Mouse (Mus musculus) neural tube, embryonic 10.5 days (tissue): ENCODE measurements at regions not wholly inside any gene's neighbourhood (a gene's known extent, or its start where the extent isn't known, plus 50 kb on each side); places are given as distances from the start of the nearest gene placed in this dataset.

ENCODE experiments used
- DNase-seq: peaks from one replicate; pipeline ENCODE4 v3.0.0-alpha.2; 2017; ENCODE audit warnings: low spot score; ENCODE audit errors: extremely low spot score

DNA sequence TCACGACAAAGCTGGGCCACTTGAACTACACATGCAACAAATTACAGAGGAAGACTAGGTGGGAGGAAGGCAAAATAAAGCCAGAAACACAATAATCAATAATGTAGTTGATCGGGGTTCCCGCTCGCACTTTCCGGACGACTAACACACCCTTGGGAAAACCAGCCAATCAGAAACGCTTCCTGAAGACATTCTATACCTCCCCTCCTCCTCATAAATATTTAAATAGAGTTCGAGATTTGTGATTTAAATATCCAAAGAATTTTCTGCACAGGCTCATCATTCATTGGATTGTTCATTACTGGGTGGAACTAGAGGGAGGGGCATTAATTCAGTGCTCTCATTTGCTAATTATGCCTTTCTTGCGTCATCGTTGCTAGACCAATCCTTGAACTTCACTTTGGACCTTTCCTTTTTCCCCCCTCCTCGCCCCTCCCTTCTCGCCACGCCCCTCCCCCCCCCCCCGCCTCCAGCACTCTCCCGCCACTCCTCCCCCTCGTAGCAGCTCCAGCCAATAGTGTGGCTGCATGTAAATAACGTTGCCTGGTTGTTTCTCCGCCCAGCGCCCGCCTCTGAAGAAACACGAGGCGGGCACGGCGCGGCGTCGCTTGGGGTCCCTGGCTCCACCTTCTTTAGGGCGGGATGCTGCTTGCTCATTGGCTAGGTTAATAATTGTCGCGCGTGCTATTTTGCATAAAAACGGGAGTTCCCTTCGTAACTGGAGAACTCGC, 254.2 kb upstream of the Nfe2l3 start:
- peak; percentile 95 for DNase-seq

DNA sequence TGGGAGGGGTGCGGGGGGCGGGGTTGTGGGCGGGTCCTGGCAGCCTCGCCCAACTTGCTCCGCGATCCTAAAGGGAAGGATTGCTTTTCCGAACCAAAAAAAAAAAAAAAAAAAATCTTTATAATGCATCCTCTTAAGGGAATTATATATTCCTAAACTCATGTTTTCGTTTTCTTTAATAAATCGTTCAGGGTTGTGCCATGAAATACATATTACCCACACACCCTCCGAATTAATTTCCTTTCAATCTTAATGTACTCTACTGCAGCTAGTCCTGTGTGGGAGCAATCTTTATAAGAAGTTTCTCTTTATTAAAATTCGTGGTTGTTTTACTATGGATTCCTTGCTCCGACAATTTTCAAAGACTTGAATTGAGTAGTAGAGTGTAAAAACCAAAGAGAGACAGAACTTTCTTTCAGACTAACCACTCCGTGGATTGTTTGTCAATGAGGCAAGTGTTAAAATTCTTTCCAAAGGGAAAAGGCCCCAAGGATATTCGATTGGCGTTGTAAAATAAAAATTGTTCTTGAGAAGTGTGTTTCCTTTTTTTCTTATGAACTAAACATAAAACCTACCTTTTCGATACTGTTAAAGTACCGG, 253.6 kb upstream of the Nfe2l3 start:
- DNase-seq, result no peak

DNA sequence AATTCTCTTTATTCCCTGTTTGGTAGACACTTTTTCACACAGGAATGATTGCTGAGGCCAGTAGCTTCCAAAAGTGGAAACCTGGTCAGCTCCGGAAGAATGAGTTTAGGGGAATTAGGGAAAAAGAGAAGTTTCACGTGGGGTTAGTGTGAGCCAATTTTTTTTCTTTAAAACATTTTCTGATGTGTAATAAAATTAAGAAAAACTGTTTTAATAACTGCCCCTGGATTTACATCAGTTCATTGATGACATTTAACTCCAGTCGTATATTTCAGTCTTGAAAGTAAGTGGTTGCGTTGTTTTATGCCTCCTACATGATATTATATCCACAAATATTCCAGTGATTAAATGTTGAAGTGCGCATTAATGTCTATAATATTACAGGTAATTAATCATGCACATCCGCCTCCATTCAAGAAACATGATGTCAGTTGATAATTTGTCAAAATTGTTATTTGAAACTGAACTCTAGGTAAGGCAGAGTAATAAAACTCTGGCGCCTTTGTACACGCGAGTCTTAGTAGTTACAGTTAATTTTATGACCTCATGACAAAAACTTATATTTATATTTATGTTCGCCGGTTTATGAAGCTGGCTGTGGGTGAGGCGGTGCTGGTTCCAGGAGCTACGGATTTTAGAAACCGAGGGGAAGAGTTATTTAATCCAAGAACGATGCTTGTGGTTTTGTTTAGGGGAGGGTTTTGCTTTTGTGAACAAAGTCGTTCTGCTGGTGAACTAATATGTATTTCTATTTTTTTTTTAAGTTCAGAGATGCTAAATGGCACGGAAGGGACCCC, 252.5 kb upstream of the Nfe2l3 start:
- no peak for DNase-seq

DNA sequence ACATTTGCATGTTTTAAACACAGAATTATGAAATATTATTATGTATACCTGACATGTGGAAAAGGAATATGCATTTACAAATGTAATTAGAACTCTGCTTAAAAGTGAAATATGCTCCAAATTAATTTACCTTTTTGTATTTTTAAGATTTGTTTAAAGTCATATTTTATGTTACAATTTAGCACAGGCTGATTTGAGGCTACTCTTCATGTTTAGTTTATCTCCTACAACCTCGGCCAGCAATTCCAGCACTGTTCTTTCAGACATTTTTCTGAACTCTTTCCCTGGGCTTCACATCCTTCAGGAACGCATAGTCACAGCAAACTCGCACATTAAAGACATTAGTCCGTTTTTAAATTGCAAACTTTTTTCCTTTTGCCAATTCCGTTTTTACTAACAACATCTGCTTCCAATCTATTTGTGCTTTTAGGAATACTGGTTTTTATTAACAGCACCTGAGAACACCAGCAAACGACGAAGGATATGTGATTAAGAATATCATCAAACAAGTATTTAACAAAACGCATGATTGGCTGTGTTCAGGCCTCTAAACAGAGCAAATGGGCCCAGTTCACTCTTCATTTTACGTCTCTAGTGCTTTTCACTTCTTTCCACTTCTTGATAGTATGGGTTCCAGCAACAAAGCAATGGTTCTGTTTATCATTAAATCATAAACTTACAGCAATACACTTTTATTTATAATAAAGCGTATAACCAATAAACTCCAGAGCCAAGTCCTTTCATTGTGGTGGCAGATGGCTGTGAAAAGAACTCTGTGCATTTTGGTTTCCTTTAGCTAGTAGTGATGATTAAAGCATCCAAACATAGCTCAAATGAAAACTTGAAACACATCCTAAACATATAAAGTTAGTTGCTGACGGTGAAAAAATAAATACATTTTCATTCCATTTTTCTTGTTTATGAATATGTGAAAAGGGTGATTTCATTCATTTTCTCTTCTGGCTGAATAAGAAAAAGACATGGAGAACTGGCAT, 251.3 kb upstream of the Nfe2l3 start:
- no peak for DNase-seq

DNA sequence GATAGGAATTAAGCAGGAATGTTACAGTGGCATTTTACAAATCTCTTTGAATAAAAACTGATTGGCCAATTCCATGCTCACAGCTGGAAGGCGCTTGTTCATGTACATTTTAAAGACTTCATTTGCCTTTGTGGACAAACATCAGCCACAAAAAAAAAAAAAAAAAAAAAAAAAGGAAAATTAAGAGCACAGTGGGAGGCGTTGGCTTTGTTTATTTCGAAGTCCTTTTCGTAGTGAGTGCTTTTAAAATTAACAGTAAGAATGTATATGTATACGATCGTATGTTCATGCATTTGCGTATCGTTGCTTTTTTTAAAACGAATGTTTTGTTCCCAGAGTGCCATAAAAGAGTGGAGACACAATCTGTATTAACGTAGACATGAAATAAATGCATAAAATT, 250.6 kb upstream of the Nfe2l3 start:
- DNase-seq, result no peak

DNA sequence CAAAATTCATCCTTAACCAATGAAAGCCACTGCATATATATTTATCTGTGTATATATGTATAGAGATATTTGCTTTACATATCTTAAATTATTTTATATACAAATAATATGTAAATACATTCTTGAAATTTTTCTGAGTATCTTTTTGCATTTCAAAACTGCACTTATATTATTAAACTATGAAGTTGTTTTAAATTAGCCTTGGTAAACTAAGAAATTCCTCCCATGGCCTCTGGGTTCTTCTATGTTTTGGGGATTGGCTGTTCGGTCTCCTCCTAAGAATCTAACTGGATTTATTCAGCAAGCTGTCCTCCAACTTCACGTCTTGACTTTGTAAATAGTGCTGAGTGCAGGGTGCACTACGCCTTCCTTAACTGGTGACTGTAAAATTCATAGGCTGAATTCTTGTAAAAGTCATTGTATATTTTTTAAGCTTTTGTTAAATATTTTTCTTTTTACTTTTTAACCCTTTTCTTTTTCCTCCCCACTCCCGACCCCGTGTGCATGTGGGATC, 249.6 kb upstream of the Nfe2l3 start:
- no peak for DNase-seq

DNA sequence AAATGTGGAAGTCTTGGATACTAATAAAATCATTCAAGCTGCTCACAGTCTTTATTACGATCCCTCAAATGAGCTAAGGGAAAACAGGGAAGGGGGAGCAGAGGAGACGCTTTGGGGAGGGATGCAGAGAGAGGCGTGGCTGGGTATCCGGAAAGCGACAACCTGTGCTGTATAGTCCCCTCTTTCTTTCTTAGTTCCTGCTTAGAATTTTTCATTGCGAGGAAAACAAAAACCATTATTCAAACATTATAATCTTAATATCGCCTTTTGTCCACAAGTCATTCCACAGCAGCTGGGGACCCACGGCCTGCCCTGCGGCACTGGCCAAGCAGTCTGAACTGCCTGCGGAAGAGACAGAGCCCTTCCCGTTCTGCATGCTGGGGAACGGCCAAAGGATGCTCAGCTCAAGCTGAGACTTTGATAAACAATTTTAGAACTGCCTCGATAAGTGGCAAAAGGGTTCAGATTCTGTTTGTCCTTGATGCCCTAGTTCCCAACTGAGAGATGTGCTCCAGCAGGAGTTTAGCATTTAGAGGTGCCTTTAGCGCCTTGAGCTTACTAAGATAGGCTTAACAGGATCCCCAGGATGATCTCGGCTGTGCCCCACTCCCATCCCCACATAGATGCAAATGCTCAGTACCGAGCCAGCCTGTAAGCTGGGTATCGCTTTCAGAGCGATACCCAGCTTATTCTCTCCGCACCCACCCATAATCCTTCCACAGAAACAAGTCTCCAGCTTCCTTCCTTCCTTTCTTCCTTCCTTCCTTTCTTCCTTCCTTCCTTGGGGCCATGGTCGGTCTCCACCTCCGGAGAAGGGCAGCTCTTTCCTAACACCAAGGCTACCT, 248.7 kb upstream of the Nfe2l3 start:
- DNase-seq, result peak; percentile 52

DNA sequence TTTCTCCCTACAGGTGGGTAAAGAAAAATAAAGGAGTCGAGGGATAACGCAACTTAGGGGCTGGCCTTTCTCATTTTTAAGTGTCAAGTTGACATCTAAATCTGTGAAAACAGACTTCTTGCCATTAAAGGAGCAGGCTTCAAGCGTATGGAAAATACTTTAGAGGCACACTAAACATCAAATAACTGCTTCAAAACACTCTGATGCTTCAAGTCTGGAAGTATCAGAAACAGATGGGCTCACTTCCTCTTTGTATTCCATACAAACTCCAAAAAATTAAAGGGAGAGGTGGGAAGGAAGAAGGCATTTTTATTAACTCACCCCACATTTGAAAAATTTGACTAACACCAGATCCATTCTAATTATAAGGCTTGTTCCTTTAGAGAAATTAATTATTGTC, 248.0 kb upstream of the Nfe2l3 start:
- DNase-seq, result no peak

DNA sequence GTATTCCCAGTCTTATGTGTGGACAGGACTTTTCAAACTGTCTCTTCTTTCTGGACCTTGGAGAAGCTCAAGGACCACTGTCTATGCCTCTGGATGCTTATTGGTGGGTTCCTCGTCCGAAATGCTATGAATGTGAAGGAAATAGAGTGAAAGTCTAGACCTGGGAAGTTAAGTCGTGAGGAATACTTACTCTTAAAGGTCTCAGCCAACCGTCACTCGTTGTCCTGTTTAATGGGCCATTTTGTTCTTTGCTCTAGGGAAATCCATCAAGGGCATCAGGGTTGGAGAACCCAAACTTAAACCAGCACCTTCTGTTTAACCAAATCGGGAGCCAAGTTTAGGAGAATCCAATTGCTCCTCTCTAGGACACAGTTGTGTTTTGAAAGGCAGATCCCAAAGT, 247.3 kb upstream of the Nfe2l3 start:
- DNase-seq, result no peak

DNA sequence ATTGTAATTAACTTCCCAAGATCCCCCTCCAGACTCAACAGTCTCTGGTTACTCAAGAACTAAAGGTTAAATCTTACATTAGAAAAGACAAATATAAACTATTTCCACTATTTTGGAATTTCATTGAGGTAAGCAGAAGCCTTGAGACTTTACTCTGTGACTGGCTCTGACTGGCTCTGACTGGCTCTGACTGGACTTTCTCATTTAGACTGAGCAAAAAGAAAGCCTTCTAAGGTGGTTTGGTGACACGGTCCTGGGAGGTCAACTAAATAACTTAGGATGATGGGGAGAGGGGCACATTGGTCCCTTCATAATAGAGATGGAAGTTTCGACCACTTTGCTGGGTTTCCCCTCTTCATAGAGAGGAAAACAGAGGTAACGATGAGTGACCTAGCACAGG, 243.3 kb upstream of the Nfe2l3 start:
- no peak for DNase-seq

DNA sequence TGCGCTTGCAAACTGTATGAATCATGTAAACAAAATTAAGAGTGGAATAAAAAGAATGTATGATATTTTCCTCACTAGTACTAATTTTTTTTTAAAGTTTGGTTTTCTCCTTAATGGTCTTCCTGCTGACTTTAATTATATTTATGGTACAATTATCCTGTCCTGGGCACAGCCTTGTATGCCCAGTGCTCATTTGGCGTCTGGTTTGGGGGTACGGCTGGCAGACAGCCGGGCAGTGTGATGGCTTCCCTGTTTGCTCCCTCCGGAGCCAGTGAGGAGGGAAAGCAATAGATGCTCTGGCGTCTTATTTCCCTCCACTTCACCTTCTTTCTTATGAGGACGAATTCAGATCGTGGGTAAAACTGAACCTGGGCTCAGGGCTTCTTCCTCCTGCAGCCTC, 239.6 kb upstream of the Nfe2l3 start:
- DNase-seq, result no peak

DNA sequence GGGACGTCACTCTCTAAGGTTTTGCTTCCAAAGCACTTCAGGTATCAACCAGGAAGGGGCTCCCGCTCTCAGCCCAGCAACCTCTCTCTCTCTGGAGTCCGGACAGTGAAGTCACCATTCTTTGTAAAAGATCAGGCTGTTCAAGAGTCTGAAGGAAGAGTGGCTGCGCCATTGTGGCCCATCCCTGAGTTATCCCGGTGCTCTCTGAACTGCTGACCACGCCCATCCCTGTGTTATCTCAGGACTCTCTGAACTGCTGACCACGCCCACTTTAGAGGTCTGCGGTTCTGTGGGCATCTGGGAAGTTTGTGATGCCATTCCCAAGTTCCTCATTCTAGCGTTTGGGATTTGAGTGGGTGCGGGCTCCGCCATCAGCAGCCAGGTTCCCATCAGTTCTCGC, 239.1 kb upstream of the Nfe2l3 start:
- no peak for DNase-seq

DNA sequence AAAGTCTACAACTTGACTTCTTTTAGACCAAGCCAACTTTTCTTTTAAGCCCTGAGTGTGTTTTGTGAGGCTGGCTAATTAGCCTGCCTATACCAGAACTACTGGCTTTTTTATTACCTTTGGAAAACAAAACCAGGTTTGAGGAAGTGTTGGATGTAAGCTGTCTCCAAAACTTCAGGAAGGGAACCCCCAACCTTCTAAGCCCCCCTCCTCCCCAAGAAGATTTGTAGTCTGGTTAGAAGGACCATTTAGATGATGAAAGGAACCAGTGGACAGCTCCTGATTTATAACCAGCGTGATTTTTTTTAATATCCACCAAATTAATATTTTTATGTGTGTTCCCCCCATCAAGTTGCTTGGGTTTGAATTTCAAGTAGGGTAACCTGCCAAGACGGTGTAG, 236.1 kb upstream of the Nfe2l3 start:
- DNase-seq, result no peak

DNA sequence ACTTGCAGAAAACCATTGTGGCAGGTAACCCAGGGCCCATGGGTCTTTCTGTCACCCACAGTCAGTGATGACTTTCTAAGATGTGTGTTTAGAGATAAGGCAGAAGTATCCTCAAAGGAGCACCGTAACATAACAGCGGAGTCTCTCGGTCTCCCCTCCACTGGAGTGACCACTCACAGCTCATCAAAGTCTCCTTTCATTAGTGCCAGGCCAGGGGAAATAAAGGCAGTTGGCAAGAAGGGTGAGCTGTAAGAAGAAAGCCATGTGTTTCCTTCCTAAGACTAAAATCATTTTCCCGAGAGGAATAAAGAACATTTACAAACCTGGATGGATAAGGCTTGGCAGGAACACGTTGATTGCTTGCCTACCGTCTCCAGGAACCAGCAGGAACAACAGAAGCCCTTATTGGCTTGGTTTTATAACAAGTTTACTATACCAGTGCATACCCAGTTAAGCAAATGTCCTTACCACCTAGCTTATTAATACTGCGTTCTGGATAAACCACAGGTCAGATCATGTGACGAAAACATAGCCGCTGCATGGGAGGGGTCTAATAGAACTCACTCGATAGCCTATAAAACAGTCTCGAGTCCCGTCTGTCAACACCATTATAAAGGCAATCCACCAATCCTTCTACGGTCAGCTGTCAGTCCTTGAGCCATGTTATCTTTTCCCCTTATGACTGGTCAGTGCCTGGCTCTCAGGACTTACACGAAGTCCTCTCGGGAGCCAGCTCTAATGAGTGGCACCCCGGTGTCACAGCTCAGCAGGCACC, 235.3 kb upstream of the Nfe2l3 start:
- no peak for DNase-seq

DNA sequence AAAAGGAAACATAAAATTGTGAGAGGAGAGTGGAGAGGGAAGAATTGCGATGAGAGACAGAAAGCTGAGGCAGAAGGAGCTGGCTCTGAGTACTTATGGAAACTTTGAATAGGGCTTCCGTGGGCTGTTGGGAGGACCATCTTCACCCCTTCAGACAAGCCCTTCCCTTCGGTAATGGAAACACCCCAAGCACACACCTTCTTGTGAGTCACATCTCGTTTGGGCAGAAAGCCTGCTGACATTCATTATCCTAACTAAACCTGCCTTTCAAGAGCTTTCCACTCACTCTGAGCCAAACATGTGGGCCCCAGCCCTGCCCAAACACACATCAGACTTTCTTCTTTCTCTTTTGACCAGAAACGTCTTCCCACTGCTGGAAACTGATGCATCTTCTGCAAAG, 232.3 kb upstream of the Nfe2l3 start:
- no peak for DNase-seq

DNA sequence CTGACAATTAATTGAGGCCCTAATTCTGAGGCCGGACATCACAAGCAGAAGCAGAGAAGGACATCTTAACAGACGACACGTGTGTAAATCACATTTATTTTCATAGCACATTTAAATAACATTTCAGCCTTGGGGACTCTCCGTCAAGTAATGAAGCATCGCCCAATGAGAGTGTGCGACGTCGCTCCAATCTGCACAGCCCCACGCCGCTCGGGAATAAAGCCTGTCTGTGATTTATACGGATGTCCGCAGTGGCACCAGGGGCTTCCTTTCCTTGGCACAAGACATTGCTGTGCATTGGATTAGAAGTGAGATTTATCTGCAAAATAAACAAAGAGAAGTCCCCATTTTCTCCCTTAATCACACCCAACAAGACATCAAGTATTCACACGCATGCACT, 231.6 kb upstream of the Nfe2l3 start:
- no peak for DNase-seq

DNA sequence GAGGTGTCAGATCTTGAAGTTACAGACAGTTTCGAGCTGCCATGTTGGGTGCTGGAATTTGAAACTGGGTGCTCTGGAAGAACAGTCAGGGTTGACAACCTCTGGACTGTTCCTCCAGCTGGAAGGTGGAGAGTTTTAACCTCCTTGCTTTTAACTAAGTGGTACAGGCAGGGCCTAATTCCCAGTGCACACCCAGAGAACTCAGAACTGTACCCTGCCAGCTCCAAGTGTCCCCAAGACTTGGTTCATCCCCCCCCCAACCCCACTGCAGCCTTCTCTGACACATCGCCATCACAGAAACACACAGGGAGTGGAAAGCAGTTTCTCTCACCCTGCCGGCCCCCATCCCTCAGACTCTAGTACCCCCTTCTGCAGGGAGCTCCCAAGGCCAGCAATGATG, 228.2 kb upstream of the Nfe2l3 start:
- DNase-seq, result no peak

DNA sequence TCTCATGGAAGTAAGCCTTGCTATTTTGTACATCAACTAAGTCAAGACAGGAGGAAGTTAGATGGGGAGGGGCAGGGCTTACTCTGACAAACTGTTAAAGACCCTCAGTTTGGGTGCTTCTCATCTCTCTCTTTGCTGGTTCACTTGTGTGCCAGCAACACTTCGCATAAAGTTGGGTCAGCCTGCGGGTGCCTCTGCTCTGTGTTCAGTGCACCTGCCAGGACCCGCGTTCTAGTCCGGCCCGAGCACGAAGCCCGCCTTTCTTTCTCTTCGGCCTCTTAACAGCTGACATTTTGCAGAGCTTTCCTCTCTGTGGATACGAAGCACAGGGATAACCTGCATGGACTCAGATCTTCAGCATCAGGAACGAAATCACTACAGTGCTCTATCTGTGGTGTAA, 227.1 kb upstream of the Nfe2l3 start:
- no peak for DNase-seq

DNA sequence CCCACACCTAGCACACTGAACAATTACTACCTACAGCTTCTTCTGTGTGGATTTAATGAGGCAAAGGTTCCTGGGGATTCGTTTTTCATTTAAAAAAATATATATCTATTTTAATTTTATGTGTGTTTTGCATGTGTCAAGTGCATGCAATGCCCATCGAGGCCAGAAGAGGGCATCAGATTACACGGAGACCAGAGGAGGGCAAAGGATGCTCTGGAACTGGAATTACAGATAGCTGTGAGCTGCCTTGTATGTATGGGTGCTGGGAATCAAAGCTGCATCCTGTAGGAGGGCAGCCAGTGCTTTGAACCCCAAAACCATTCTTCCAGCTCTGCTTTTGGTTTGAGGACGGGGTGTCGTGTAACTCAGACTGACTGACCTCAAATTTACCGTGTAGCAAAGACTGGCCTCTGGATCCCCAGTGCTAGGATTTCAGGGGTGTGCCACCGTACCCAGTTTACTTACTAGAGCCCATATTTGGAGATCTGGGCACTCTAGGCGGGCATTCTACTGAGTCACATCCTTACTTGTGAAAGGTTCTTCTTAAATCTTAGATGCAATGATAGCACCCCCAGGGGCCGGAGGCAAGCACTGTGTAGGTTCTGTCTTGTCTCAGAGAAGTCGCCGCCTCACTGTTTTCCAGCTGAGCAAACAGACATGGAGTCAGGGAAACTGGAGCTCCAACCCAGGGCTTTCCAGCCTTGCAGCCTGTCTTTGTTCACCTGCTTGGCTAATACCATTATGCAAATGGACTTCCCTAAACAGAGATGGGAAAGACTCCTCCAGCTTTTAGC, 225.6 kb upstream of the Nfe2l3 start:
- DNase-seq, result peak; percentile 76
